Mouse (Mus musculus): ENCODE data around the gene Sos2.

The Sos2 gene

DNA sequence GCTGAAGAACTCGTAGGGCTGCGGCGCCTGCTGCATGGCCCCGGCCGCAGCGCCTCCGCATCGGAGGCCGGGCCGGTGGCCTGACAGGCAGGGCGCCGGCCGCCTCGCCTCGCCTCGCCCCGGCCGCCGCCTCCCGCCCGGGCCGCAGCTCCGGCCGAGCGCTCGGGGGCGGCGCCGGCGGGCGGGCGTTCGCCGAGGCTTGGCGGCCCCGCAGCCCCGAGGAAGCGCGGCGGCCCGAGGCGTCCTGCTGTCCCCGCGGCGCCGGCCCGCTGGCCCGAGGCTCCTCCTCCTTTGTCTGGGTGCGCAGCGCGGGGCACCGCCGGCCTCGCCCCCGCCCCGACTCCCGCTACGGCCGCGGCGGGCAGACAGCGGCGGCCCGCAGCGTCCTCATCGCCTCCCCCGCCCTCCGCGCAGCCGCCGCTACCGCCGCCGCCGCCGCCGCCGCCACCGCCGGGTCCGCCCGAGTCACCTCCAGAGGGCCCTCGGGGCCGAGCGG is at the start of gene Sos2:
Gene Sos2 (minus strand): TSS at position 287 of the 496 bp plus-strand sequence.
- DNase-seq (ENCODE audit: low spot score): peak; percentile 34

DNA sequence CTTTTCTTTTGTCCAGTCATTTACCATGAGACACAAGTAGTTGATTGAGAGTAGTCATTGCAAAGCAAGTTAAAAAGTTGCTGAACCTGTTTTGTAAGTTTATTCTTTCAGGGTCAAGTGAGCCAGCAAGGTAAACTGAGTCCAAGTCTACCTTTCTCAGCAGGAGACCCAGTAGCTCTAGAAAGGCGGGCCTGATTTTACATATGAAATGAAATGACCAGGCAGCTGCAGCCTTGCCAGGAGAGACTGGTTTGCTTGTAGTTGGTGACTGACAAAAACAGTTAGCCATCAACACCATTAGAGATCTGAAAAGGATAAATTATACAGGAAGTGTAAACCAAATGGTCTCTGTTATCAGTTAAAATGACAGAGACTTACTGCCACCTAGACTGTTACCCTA is 48.7 kb upstream of the Sos2 start:
- DNase-seq (ENCODE audit: low spot score): no peak

DNA sequence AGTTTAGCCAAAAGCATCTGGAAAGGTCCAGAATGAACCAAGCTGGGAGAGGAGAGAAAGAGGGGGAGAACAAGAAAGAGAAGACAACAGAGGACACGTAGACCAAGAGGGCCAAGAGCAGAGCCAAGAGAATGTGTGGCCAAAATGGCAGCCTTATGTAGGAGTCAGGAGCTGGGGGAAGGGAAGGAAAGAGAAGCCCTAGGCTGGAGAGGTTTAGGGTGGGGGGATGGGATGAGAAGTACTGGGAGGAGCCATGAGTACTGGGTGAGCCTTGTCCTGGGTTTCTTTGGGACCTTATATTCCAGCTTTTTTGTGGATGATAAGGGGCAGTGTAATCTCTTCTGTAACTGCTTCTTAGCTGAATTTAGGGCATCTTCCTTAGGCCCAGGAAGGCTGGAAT is 47.6 kb upstream of the Sos2 start:
- DNase-seq (ENCODE audit: low spot score): no peak

DNA sequence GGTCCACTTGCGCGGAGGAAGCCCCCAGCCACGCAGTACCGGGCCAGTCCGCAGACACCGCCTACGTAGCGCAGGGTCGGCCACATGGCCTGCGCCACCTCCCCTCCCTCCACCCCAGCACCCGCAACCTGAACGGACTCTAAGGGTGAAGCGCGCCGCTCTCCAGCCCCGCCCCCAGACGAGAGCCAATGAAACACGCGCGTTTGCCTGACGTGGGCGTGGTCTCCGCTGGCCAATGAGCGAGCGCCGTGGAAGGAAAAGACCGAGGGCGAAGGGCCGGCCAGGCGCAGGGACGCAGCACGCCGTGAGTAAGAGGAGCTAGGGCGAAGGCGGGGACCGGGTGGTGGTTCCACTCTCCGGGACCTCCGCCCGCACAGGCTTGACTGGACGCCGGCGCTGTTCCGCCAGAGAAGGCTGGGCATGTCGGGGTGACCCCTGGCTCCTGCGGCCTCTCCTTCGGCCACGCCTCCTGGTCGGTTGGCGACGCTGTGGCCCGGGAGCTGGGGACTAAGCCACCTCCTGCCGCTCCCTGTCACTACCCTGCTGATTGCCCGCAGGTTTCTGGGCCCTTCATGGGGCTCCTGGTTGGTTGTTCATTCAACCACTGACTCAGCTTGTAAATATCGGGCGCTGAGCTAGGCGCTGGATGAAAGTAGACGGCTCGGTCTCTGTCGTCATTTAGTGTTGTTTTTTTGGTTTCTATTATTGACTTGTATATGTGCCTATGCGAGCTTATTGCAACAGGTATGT is 43.2 kb upstream of the Sos2 start, which contains the start of the genes L2hgdh and Atp5s:
Gene L2hgdh (minus strand): TSS at position 163 of the 750 bp plus-strand sequence.
Gene Atp5s (plus strand): TSS at position 240 of the 750 bp plus-strand sequence.
- DNase-seq (ENCODE audit: low spot score): peak; percentile 97

DNA sequence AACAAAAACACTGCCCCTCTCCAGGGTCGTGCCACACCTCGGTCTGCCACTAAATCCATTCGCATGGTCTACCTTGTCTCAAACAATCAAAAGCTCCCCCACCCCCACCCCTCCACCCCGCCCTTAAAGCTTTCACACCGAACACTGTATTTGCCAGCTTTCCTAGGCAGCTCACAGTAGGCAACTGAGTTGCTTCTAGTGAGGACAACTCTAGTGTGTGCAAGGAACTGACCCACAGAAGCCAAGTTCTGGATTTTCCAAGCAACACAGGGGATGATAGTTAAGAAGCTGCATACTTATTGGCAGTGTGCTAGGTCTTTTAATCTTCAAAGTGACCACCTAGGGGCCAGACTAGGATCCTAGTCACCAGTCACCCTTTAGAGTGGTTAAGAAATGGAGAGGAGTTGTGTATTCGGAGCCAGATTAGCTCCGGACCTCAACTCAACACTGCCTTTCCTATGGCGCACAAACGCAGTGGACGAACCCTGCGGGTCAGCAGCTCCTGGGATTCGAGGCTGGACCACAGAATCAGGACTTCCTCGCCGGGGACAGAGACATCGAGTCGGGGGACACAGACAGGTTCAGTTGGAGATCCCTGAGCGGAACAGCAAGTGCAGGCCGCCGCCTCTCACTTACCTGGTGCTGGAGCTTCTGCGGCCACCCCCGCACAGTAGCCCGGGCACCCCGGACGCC is 42.5 kb upstream of the Sos2 start:
- DNase-seq (ENCODE audit: low spot score): no peak

DNA sequence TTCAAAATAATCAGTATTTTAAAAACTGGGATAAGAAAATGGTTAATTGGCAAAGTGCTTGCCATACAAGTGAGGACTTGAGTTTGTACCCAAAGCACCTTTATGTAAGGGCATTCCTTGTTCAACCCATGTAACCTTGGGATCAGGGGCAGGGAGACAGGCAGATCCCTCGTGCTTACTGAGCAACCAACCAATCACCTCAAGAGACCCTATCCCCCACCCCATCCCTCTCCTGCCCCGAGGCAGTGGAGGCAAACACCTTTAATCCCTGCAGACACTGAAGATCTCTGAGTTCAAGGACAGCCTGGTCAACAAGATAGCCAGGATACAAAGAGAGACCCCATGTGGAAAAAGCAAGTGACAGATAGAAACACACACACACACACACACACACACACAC is 41.7 kb upstream of the Sos2 start:
- no peak for DNase-seq (ENCODE audit: low spot score)

DNA sequence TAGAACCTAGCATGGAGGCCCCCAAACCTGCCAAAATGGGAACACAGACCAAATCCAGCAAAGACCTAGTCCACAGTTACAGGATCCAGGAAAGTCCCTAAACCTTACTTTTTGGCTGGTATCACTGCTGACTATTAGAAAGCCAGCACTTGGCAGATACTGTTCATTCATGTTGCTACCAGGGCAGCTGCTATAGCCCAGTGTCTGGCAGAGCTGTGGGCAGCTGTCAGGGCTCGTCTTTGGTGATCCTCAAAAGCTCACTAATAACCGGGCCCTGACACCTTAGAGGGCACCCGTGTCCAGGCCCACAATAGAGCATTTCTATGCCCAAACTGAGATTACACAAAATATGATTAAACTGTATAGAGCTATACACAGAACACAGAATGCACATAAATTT is 41.2 kb upstream of the Sos2 start:
- no peak for DNase-seq (ENCODE audit: low spot score)

DNA sequence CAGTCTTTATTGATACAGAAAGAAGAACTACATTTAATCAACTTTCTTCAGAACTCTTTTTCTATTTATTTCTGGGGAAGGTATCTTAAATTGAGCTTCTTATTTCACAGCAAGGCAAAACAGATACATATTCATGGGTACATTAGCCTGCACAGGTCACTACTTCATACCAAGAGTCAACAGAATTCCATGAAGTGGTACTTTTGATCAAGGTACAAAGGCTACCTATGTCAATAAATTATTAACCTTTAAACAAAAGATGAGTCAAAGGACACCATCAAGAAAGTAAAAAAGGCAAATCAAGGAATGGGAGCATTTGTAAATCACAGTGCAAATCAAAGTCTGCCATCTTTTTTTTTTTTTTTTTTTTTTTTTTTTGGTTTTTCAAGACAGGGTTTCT is 32.0 kb upstream of the Sos2 start:
- no peak for DNase-seq (ENCODE audit: low spot score)

DNA sequence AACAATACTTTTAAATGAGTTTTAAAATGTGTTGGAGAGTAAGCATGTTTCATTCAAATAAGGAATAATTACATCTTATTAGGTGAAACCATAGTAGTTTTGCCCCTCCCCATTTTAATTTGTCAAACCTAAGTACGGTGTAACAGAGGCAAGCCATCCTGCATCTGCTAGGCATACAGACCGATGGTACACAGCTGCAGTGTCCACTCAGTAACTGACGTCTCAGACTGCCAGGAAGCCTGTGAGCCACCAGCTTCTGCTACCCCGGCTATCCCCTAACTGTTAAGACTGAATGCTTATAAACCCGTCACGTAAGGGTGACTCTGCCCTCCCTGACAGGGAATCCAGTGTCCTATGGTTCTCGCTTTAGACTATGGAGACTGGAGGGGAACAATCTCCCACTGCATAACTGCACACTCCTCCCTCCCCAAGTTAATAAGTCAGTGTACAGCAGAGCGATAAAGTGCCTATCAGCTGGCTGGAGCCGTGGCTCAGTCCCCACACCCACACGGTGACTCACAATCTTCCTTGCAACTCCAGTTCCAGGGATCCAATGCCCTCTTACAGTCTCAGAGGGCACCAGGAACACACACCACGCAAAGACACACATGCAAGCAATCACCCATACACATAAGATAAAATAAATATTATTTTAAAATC is 23.3 kb upstream of the Sos2 start:
- peak; percentile 44 for DNase-seq (ENCODE audit: low spot score)

DNA sequence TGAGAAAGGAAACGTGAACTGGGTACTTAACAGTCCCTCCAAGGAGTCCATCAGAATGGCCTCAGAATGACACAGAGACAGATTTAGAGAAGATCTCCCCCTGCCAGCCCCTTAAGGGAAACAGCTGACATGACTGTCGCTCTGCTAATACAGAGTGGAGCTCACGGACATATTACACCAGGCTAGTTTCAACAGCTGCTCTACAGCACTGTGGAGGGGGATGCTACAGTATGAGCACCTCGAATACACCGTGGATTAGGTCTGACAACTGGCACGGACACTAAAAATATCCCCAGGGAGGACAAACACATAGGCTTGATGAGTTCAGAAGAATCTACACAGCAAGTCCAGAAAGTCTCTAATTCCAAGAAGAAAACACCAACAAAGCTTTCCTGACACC is 16.7 kb upstream of the Sos2 start:
- DNase-seq (ENCODE audit: low spot score): no peak

DNA sequence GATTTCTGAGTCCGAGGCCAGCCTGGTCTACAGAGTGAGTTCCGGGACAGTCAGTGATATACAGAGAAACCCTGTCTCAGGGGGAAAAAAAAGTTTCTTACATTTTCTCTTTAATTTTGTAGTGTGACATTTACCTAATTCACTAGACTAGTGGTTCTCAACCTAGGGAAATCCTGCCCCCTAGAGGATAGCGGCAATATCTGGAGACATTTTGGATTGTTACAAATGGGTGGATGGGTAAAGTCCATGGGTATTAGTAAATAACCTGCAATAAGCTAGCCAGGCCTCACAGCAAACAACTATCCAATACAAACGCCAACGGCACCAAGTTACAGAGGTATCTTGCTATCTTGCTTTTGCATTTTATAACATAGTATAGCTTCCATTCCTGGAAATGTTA is 15.1 kb upstream of the Sos2 start:
- peak; percentile 62 for DNase-seq (ENCODE audit: low spot score)

DNA sequence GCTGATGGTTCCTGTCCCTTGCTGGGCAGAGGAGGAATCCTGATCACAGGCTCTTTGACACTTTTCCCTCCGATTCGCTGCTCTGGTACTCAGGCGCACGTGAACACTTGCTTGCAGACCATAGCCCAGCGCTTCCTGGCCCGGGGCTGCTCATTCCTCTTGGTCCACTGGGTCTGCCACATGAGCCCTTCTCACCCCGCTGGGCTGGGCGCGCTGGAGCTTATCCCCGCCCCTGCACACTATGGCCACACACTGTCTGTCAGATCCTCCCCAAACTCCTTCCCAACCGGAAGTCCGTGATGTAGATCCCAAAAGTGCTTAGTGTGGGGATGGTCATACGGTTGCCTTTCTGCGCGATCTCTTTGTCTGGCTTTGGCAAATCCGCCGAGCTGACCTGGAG is 11.8 kb upstream of the Sos2 start:
- no peak for DNase-seq (ENCODE audit: low spot score)

DNA sequence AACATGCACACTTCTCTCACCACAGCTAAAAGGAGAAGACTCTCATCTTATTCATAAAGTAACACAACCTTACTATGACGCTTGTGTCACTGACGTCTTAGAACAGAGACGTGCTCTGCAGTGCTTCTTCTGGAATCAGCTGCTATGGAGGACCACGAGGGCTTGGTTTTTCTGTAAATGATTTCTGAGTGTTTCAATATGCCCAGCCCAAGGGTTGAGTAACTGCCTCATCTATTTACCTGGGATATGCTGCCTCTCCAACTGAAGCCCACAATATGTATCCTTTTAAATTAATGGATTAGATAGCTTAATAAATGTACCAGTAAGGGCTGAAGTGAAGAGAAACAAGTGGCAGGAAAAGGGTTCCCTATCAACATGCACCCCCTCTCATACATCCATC is 9.1 kb upstream of the Sos2 start:
- DNase-seq (ENCODE audit: low spot score): no peak

DNA sequence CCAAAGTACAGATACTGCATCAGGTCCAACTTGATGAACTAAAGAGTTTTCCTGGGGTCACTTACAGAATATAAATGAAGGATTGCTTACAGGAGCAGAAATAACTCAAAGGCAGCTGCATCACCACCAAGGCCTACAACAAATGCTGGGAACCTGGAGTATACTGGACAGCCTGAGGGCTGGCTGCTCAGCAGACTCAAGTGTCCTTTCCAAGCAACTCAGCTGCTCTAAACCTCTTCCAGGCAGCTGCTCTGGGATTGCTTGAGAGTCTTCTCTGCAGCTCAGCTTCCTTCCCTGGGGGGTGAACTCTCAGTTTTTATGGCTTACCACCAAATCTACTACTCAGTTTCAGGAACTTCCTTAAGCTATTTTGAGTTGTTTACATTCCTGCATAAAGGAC is 7.4 kb upstream of the Sos2 start:
- no peak for DNase-seq (ENCODE audit: low spot score)

DNA sequence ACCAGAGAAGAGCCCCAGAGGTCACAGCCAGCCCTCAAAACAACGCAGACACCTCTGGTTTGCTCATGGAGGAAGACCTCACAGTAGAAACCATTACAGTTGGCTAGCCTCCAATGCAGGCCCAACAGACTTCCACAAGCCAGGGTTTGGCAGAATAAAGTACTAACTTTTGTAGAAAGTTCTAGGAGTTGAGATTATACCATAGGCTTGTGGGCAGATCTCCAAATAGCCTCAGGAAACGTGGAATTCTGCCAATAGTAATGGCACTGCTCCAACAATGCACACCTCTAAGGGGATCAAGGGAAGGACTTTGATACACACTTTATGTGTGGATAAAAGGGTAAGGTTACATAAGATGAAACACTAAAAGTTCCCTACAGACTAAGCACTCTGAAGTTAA is 6.7 kb upstream of the Sos2 start:
- no peak for DNase-seq (ENCODE audit: low spot score)

DNA sequence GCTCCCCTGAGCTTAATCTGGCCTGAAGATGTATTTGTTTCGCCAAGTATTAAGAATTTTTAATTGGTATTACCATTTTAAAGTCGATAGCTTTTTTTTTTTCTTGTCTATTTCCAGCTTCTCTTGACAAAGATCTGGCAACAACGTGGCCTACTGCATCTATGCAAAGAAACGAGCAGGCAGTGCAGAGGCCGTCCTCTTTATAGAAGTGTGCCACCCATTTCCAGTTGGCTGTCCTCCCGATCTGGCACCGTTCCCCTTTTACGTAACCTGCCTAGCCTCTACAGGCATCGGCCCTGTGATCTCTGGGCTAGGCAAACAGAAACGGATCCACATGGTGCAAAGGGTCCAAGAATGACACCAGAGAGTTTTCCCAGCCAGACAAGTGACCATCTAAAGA is 1.9 kb upstream of the Sos2 start:
- peak; percentile 53 for DNase-seq (ENCODE audit: low spot score)

DNA sequence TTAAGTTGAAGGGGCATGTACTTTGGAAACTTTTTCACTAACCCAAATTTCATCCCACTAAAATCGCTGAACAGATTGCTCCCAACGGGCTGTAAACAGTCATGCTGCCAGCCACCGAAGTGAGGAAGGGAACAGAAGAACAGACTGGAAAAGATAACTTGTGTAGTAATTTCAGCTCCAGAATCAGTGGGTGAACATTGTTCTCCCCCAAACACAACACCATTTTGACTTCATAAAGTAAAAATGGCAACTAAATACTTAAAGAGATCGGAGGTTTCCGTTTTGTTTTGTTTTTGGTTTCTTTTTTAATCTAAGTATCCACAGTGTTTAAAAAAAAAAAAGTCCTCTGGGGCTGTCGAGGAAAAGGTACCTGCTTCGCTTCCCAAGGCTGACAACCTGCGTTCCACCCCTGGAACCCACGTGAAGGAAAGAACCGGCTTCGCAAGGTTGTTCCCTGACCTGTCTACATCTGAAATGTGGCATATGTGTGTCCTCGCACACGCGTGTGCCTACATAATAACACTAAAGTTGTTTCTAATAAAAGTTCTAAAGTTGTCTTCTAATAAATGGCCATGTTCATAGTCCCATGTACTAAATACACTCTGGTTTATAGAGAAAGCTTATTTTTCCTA is 1.3 kb upstream of the Sos2 start:
- peak; percentile 31 for DNase-seq (ENCODE audit: low spot score)

DNA sequence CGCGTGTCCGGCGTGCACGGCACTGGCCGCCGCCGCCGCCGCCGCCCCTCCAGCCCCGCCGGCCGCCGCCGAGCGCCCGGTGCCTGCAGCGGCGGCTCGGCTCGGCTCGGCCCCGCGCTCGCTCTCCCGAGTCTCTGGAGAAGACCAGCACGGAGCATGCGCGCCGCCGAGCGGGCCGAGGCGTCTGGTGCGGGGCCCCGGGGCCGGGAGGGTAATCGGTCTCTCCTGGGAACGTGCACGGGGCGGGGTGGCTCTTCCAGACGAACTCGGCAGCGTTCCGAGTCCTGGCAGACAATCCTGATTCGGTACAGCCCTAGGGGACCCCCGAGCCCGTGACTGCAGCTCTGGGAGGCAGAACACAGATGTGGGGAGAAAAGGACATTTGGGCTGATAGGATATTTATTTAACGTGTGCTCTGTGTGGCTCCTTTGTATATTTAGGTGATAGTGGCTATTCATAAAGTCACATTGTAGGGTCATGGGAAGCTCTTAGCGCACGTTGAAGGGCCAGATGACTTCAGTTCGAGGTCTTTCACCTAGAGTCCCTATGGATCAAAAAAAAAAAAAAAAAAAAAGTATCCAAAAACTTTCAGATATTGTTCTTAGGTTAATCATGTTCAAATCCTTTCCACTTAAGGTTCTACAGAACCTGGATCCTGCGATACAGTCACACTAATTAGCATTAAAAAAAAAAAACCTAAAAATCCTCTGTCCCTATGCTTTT is 574 bp upstream of the Sos2 start:
- peak; percentile 82 for DNase-seq (ENCODE audit: low spot score)

DNA sequence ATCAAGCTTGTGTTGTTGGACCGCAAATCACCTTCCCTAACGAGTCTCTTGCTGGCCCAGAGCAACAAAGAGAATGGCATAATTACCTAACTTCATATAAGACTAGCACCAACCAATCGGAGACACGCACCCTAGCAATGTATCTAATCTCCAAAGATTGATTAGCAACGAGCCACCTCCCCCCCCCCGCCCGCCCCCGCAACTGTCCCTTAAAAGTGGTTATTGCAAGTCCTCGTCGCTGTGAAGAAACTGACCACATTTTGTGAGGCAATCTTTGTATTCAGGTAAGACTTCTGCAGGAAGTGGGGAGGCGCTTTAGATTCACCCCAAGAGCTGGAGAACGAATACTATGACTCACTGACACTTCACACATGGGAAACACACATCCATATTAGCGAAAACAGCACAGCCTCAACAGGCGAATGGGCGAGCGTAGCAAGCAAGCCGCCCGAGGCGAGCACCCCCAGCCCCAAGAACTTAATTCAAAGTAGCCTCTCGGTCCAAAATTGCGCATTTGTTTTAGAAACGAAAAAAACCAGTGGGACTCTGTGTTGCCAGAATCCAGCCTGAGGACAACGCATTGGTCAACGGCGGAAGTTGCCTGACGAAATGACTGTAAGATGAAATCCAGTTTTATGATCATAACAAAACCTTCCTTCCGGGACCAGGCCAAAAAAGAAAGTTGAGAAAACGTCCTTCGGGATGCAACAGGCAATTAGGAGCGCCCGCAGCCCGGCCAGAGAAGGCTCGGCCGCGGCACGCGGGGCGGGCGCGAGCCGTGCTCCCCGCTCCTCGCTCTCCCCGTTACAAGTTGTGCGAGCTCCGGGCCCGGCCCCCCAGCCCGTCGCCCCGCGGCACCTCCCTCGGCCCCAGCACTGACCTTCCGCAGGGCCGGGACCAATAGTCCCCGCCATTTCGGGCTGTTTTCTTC is 752 bp downstream of the Sos2 start:
- DNase-seq (ENCODE audit: low spot score): peak; percentile 61

DNA sequence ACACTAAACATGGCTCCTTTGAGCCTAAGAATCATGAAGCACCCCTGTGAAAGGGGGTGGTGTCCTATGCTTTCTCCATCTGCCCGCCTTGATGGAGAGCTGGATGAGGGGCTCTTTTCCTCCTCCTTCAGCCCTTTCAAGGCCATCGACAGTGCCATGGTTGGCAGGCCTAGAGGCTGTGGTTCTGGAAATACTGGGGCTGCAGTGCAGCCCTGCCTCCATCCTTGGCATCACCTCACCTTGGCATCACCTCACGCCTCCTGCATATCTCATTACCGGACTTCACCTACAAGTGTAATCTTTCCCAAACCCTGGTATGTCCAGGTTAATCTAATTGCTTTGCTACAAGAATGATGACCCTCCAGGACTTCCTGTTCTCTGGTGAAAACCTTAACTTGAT is 5.5 kb downstream of the Sos2 start:
- no peak for DNase-seq (ENCODE audit: low spot score)
